ENCODE assay signal across 23 mouse cellular contexts in the genomic region with DNA sequence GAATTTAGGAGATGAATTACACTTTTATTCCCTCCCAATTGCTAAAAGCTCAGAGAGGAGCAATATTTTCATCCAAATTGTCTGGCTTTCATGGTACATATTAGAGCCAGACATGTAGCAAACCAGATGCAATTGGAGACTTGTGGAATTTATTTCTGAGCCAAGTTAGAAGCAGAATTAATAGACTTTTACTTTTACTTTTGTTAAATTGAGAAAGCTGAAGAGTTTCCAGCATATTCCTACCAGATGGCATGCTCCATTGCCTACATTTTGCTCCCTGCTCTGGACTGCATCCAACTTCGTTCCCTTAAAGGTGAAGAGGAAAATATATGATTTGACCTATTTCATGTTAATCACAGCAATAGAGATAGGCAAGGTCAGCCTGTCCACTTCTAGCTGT.
A peak's percentile ranks its signal among the peaks of the same experiment; 100 is the strongest.
DNase-seq lines count a peak whose midpoint lies in the region; ATAC-seq and TF ChIP-seq lines count a peak whose summit lies in the region.
"Had no signal": no experiment of that assay in that cellular context is flagged by ENCODE, and none has a peak within 500 bp of the region (broad histone marks: within the 10 kb centered on the region; RNA-seq: fewer than 3 reads in every experiment).

No protein-coding gene starts in this region.

- no peak for ATAC-seq in forebrain, embryonic 14.5 days
- no peak for ATAC-seq in forebrain, embryonic 12.5 days (ENCODE audit: low FRiP score)
- ATAC-seq in lung, postnatal 0 days: no peak
- ATAC-seq: inflammation-experienced regulatory T-cells, adult 6 months; liver, postnatal 0 days; Patski had no signal

- H3K27ac ChIP-seq in forebrain, embryonic 14.5 days (ENCODE audit: low read depth, low read length): no peak overlapping the region
- no peak overlapping the region for H3K27ac ChIP-seq in forebrain, embryonic 12.5 days
- H3K27ac ChIP-seq in lung, postnatal 0 days (ENCODE audit: low read length): no peak overlapping the region
- H3K27ac ChIP-seq: embryonic facial prominence, embryonic 13.5 days; hindbrain, embryonic 14.5 days had no signal

- 70% methylated on average over 1 of the region's 1 CpGs for WGBS in forebrain, embryonic 14.5 days
- 75% methylated on average over 1 of the region's 1 CpGs for WGBS in forebrain, embryonic 12.5 days
- 57% methylated on average over 1 of the region's 1 CpGs for WGBS in lung, postnatal 0 days
- WGBS in lung, adult 2 months: 53% methylated on average over 1 of the region's 1 CpGs

- H3K27me3 ChIP-seq in forebrain, embryonic 14.5 days (replicated peaks; ENCODE audit: control insufficient read depth, insufficient read depth, low read length): no peaks in the 10 kb centered on the region
- no peaks in the 10 kb centered on the region for H3K27me3 ChIP-seq in forebrain, embryonic 12.5 days
- H3K27me3 ChIP-seq in lung, postnatal 0 days (replicated peaks; ENCODE audit: insufficient read depth, low read length): no peaks in the 10 kb centered on the region
- H3K27me3 ChIP-seq: CH12.LX; embryonic facial prominence, embryonic 13.5 days had no signal

- no peak for TF ChIP-seq POLR2A in lung, adult 2 months (IDR thresholded peaks at IDR 0.05; ENCODE audit: borderline replicate concordance, extremely low read depth, low read depth, low read length)

- no peak for TF ChIP-seq EP300 in lung, postnatal 0 days (IDR thresholded peaks at IDR 0.05)

- no peak overlapping the region for H3K4me2 ChIP-seq in forebrain, embryonic 14.5 days (ENCODE audit: low read length)
- H3K4me2 ChIP-seq in forebrain, embryonic 12.5 days: no peak overlapping the region
- no peak overlapping the region for H3K4me2 ChIP-seq in lung, postnatal 0 days (replicated peaks; ENCODE audit: low read depth, low read length)
- H3K4me2 ChIP-seq: embryonic facial prominence, embryonic 13.5 days; hindbrain, embryonic 14.5 days; liver, embryonic 11.5 days; midbrain, embryonic 11.5 days had no signal

- no peak overlapping the region for H3K4me3 ChIP-seq in forebrain, embryonic 14.5 days (ENCODE audit: low read depth, low read length)
- no peak overlapping the region for H3K4me3 ChIP-seq in forebrain, embryonic 12.5 days (replicated peaks)
- H3K4me3 ChIP-seq in lung, postnatal 0 days (ENCODE audit: low read depth, low read length): no peak overlapping the region
- no peak overlapping the region for H3K4me3 ChIP-seq in lung, adult 2 months (replicated peaks; ENCODE audit: extremely low read depth, low read depth, low read length)
- H3K4me3 ChIP-seq: embryonic facial prominence, embryonic 13.5 days had no signal

- peak; percentile 50 for DNase-seq in forebrain, embryonic 14.5 days (ENCODE audit: low spot score)
- DNase-seq in heart, postnatal 10 days: peak; percentile 8 to 9
- DNase-seq in heart, postnatal 4 days: no peak
- peak; percentile 7 for DNase-seq in lung, postnatal 0 days (ENCODE audit: low spot score)
- DNase-seq in lung, adult 2 months: no peak
- DNase-seq in gastrocnemius, postnatal 10 days: no peak
- DNase-seq: adrenal gland, adult 8-10 months; B cell, adult 2 months; cerebellum, adult 11-12 months; kidney, adult 18-20 months; kidney, postnatal 4 days; liver, postnatal 0 days; lung, postnatal 14 days; thymus, adult 2 months had no signal

- intact Hi-C loops in heart, postnatal 10 days (cut with DNase I): no loop called here

- no peaks in the 10 kb centered on the region for H3K9me3 ChIP-seq in forebrain, embryonic 14.5 days (replicated peaks; ENCODE audit: control insufficient read depth, low read length)
- no peaks in the 10 kb centered on the region for H3K9me3 ChIP-seq in forebrain, embryonic 12.5 days
- no peaks in the 10 kb centered on the region for H3K9me3 ChIP-seq in lung, postnatal 0 days (ENCODE audit: low read length)
- H3K9me3 ChIP-seq: embryonic facial prominence, embryonic 13.5 days; G1E had no signal

- TF ChIP-seq CTCF in lung, postnatal 0 days (IDR thresholded peaks at IDR 0.05): no peak
- TF ChIP-seq CTCF in lung, adult 2 months (IDR thresholded peaks at IDR 0.05; ENCODE audit: insufficient read depth, low read length): no peak

- H3K36me3 ChIP-seq in forebrain, embryonic 14.5 days (ENCODE audit: control insufficient read depth, insufficient read depth, low read length): no peaks in the 10 kb centered on the region
- H3K36me3 ChIP-seq in forebrain, embryonic 12.5 days (replicated peaks): no peaks in the 10 kb centered on the region
- no peaks in the 10 kb centered on the region for H3K36me3 ChIP-seq in lung, postnatal 0 days (ENCODE audit: insufficient read depth, low read length)
- H3K36me3 ChIP-seq: embryonic facial prominence, embryonic 13.5 days; G1E had no signal

- no peaks in the 10 kb centered on the region for H3K4me1 ChIP-seq in forebrain, embryonic 14.5 days (ENCODE audit: control insufficient read depth, insufficient read depth, low read length)
- H3K4me1 ChIP-seq in forebrain, embryonic 12.5 days: no peaks in the 10 kb centered on the region
- no peaks in the 10 kb centered on the region for H3K4me1 ChIP-seq in lung, postnatal 0 days (ENCODE audit: insufficient read depth, low read depth, low read length)
- H3K4me1 ChIP-seq in lung, adult 2 months (ENCODE audit: control insufficient read depth, insufficient read depth, low read length): no peaks in the 10 kb centered on the region
- H3K4me1 ChIP-seq: embryonic facial prominence, embryonic 13.5 days had no signal

- no peak overlapping the region for H3K9ac ChIP-seq in forebrain, embryonic 14.5 days (ENCODE audit: low read length)
- H3K9ac ChIP-seq in forebrain, embryonic 12.5 days: no peak overlapping the region
- no peak overlapping the region for H3K9ac ChIP-seq in lung, postnatal 0 days (replicated peaks; ENCODE audit: low read depth)
- H3K9ac ChIP-seq: embryonic facial prominence, embryonic 13.5 days; hindbrain, embryonic 14.5 days; liver, postnatal 0 days had no signal

Comparison
In these comparisons a context has a peak if more than half of its experiments do, and no peak if none do; other contexts are left out.
1. DNase-seq: peak in forebrain, embryonic 14.5 days (single experiment), heart, postnatal 10 days (2 of 2) and lung, postnatal 0 days (single experiment); none in heart, postnatal 4 days (single experiment), lung, adult 2 months (single experiment) and gastrocnemius, postnatal 10 days (single experiment).